Mouse (Mus musculus) large intestine, adult 2 months (tissue): Measurements from ENCODE around the gene Phox2a. TPM values are rescaled to one million over a fixed set of nuclear protein-coding genes. Genes with fewer than 3 reads are reported as not detected.

Source experiments
- DNase-seq: peaks from one replicate; pipeline ENCODE4 v3.0.0-alpha.2; 2012; ENCODE audit warnings: low read depth, low spot score
- WGBS: fragments of 180-500 bp; shearing (Covaris S2); methylation state at CpG from one replicate; pipeline ENCODE4 v1.1.7; 2018; 5-methylcytosine and 5-hydroxymethylcytosine counted together
- polyA plus RNA-seq: library from polyadenylated mRNA; depleted of rRNA; stranded (reverse); fragments of >200 nt; gene quantifications from 2 replicates; pipeline ENCODE4 v1.2.3, GENCODE M21; 2012

Phox2a gene
- polyA plus RNA-seq, 1 experiment = 0.45 TPM

- no peak for DNase-seq
- WGBS = under 1% methylated on average over 63 of the region's 63 CpGs
These were observed 18.4 kb downstream of the Phox2a start for GRCm38 (mm10) chr7:101836271-101837153.

DNA sequence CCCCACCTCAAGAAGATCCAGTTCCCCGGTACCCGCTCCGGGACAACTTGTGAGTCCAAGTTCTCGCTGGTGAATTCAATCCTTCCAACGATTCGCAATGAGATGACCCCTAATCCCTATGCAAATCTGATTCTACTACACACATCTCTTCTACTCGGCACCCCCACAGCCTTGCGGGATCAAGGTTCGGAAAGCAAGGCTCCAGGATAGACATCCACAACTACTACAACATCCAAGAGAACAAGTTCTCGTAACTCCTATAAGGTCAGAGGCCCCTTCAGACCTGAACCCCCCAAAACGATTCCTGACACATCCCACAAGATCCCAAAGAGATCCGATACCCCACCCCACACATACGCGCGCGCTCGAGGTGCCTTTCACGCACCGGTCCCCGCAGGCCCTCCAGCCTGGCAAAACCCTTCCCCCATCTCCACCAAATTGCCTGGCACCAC, 19.1 kb downstream of the Phox2a start:
- 1% methylated on average over 20 of the region's 20 CpGs for WGBS
- DNase-seq = no peak

- DNase-seq = peak; percentile 82
- WGBS = 1% methylated on average over 64 of the region's 64 CpGs
These were observed 19.7 kb downstream of the Phox2a start, which contains the start of gene Inppl1 for GRCm38 (mm10) chr7:101837606-101838471. Gene Inppl1 (minus strand): TSS chr7:101838229.

- 54% methylated on average over 6 of the region's 6 CpGs for WGBS
- no peak for DNase-seq
These were observed 26.1 kb downstream of the Phox2a start for GRCm38 (mm10) chr7:101844186-101844585.

DNA sequence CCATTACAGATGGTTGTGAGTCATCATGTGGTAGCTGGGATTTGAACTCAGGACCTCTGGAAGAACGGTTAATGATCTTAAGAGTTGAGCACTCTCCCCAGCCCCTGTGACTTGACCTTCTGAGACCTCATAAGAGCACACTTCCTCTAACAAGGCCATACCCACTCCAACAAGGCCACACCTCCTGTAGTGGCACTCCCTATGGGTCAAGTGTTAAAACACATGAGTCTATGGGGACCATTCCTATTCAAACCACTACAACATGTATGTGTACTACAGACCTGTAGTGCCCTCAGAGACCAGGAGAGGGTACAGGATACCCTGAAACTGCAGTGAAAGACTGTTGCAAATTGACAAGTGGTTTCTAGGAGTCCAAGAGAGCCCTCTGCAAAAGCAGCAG, 29.8 kb downstream of the Phox2a start:
- WGBS = 84% methylated on average over 1 of the region's 1 CpGs
- DNase-seq = no peak

DNA sequence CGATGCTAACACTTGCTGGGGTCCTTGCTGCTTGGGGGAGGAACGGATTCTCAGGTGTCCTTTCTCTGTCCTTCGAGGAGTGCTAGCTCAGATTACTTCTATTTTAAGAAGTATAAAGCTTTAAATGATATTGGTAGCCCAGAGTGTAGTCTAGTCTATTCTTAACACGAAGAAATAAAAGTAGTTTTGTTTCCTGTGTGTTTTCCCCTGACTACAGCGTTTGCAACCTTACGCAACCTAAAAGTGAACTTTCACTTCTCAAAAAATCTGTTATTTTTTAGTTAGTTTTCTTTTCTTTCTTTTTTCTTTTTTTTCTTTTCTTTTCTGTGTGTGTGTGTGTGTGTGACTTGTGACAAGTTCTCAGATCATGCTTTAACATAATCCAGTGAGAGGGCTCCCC, 33.6 kb downstream of the Phox2a start:
- 79% methylated on average over 6 of the region's 6 CpGs for WGBS
- no peak for DNase-seq

DNA sequence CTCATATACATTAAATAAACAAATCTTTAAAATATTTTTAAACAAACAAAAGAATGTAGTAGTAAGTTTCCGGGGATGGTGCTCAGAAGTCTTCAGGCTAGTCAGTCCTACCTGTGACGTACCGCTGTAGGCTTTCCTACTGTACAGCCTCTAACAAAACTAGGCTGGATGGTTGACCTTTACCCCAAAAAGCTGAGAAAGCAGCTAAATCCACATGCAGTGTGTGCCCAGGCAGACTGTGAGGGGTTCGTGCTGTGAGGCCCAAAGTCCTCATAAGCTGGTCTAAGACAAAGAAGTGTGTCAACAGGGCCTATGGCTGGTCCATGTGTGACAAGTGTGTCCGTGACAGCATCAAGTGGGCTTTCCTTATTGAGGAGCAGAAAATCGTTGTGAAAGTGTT, 34.7 kb downstream of the Phox2a start:
- WGBS = 82% methylated on average over 6 of the region's 6 CpGs
- no peak for DNase-seq

GRCm38 (mm10) chr7:101853816-101854215, 35.7 kb downstream of the Phox2a start:
- 76% methylated on average over 2 of the region's 2 CpGs for WGBS
- DNase-seq = no peak

- DNase-seq = no peak
- WGBS = 90% methylated on average over 4 of the region's 4 CpGs
These were observed 39.0 kb downstream of the Phox2a start, which contains the start of gene Folr2 for GRCm38 (mm10) chr7:101857094-101857493. Gene Folr2 (minus strand): TSS chr7:101857194.

DNA sequence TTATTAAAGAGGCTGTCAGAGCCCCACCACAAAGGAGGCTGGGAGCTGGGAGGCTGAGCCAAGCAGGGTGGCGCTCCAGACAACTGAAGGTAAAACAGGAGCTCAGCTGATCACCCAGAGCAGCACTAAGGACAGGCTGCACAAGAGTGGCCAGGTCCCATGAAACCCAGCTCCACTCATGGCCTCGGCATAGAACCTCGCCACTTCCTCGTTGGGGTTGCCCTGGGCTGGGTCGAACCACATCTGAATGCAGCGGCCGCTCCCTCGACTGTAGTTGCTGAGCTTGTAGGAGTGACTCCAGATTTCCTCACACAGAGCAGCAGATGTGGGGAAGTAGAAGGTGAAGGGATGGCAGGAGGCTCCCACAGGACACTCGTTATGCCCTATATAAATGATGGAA, 40.2 kb downstream of the Phox2a start:
- 59% methylated on average over 9 of the region's 9 CpGs for WGBS

DNA sequence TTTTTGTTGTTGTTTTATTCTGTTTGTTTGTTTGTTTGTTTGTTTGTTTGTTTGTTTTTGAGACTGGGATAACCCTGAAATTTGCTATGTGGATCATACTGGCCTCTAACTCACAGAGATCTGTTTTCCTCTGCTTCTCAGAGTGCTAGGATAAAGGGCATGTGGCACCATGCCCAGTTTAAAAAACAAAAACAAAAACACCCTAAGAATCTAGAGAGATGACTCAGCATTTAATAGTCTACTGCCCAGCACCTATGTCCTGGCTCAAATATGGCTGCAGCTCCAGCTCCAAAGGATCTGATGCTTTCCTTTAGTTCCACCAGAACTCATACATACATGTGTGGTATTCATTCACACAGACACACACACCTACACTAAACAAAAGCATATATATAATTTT, 42.9 kb downstream of the Phox2a start:
- no peak for DNase-seq

More for the DNA sequence above, 40.2 kb downstream of the Phox2a start:
- no peak for DNase-seq

- WGBS = 71% methylated on average over 3 of the region's 3 CpGs
- no peak for DNase-seq
These were observed 44.2 kb downstream of the Phox2a start for GRCm38 (mm10) chr7:101862291-101862690.

DNA sequence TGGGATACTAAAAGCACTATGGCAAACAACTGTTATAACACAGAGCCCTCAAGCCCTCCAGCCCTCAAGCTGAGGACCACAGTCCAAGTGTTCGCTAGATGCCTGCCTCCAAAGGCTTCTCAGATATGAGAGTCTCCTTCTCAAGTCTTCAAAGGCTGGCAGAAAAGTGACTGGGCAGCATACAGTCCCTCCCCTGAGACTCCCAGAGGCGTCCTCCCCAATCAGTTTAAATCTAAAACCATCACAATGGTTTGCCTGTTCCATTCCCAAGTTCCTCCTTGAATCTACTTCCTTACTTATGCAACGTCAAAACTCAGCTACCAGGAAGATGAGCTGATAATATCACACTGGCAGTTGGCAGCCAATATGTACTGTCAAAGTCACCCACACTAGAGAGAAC, 45.3 kb downstream of the Phox2a start, which contains the start of gene Anapc15:
Gene Anapc15, plus strand, starts transcription at position 301 of the 400 bp plus-strand sequence.
- whole genome bisulfite sequencing = 54% methylated on average over 3 of the region's 3 CpGs
- no peak for DNase-seq

GRCm38 (mm10) chr7:101866491-101867265, 48.6 kb downstream of the Phox2a start:
- no peak for DNase-seq
- 86% methylated on average over 11 of the region's 11 CpGs for WGBS

DNA sequence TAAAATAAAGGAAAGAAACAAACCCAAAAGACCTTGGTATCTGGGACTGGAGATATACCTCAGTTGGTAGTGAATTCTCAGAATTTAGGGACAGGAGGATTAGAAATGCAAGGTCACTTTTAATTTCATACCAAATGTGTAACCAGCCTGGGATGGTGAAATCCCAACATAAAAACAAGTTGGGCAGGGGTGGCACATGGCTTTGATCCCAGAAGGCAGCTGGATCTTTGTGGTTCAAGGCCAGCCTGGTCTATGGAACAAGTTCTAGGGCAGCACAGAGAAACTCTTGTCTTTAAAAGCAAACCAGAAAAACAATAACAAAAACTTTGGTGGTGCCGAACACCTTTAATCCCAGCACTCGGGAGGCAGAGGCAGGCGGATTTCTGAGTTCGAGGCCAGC, 49.4 kb downstream of the Phox2a start:
- DNase-seq = no peak
- 100% methylated on average over 4 of the region's 4 CpGs for WGBS

DNA sequence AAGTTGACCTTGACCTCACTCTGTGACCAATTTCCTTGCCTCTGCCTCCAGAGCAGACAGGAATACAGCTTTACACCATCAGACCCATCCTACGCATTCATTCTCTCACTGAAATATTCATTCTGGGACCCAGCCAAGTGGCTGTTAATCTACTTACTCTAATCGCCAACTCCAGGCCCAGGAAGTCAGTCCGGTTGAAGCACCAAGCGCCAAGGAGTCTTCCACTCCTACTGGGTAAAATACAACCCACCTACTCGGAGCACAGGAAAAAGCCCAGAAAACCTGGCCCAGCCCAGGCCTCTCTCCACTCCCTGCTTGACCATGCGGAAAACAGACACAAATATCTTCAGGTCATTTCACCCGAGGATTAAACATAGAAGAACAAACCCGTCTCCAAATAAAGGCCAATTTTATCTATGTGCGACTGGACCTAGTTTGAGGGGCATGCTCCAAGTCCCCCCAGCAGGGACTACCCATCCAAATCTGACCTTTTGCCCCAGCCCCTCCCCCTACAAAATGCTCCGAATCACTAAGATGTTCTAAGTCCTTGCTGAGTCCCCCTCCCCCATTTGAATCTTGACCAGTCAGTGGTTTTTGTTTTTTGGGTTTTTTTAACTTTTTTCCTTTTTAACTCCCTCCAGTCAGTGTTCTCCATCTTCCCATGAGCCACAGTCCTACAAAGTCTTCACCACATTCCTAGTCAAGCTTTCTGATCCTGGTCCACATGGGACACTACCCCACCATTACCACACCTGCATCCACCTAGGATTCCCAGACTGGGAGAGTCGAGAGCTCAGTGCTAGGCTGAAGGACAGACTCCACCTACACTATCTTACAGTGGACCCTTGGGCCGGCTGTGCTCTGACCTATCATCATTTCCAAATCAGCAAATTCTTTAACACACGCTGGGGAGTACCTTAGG, 50.4 kb downstream of the Phox2a start:
- no peak for DNase-seq
- WGBS = 79% methylated on average over 13 of the region's 13 CpGs

DNA sequence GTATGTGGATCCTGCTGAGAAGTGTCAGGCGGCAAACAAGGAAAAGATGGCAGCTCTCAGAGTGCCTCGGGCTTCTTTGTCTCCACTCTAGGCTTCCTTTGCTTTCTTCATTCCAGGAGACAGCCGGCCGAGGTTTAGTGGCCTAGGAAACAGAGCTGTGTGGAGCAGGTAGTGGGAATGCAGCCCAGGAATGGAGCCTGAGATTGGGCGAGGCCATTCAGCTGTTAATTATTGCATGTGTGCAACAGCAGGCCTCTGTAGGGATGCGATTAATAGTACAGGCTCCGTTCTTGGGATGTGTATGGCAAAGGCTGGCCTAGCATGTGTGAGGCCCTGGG, 51.0 kb downstream of the Phox2a start:
- WGBS = 55% methylated on average over 7 of the region's 7 CpGs
- no peak for DNase-seq

DNA sequence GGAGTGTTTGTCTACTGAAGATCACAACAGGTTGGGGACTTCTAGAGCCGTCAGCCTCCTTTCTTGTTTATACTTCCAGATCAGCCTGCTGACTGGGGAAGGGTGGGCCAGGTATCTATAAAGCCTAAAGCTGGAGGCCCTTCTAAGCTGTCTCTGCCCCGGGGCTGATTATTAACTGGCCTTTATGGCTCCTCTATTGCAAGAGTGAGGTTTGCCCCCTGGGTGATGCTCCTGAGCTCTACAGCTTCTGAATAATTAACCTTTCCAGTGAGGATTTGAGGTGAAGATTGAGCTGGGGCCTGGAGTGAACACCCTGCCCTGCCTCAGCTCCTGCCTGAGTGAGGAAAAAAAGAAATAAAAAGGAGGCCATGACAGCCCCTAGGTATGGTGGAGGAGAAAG, 52.5 kb downstream of the Phox2a start, which contains the start of gene Folr1:
Gene Folr1, minus strand, starts transcription at position 160 of the 400 bp plus-strand sequence.
- no peak for DNase-seq
- 27% methylated on average over 2 of the region's 2 CpGs for WGBS

DNA sequence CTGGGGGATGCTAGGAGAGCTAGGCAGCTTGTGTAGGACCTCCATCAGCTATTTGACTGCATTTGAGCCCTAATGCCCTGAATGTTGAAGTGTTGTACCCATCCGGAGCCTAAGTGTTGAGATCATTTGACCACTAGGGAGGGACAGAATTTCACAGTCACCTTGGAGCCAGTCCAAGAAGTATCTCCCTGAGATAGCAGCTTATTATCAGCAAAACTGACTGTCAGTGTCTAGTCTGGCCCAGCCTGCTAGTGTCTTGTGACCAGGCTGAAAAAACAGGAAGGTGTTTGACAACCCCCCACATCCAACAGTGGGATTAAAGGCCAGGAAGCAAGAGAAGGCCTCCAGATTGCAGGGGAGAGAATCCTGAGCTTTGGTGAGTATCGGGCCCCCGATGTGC, 53.2 kb downstream of the Phox2a start:
- no peak for DNase-seq
- 75% methylated on average over 3 of the region's 3 CpGs for WGBS
